Mouse (Mus musculus) hindbrain, embryonic 13.5 days (tissue): ENCODE measurements around the gene Rbl2. TPM values are rescaled to one million over a fixed set of nuclear protein-coding genes. Genes with fewer than 3 reads are reported as not detected.

Experiments used
- ATAC-seq: fragments of 200-750 bp; cut with Nextera tagmentation; 2 replicates; pipeline ENCODE4 v1.8.0; 2017; ENCODE audit warnings: moderate TSS enrichment; ENCODE audit not compliant: low FRiP score
- H3K27ac ChIP-seq: fragments of 300-500 bp; sonication (generic); 2 replicates; pipeline ENCODE4 v1.5.1; 2015; ENCODE audit warnings: inconsistent platforms, mild to moderate bottlenecking, moderate library complexity
- H3K27me3 ChIP-seq: fragments of 300-500 bp; sonication (generic); 2 replicates; pipeline ENCODE4 v1.6.1; 2015; ENCODE audit warnings: mild to moderate bottlenecking, inconsistent platforms
- H3K36me3 ChIP-seq: fragments of 300-500 bp; sonication (generic); 2 replicates; pipeline ENCODE4 v1.6.1; 2015; ENCODE audit warnings: mild to moderate bottlenecking, inconsistent platforms
- H3K4me1 ChIP-seq: fragments of 300-500 bp; sonication (generic); replicated peaks from 2 replicates; pipeline ENCODE4 v1.6.1; 2015; ENCODE audit warnings: inconsistent platforms
- H3K4me2 ChIP-seq: fragments of 300-500 bp; sonication (generic); 2 replicates; pipeline ENCODE4 v1.6.1; 2015; ENCODE audit warnings: inconsistent platforms, mild to moderate bottlenecking, moderate library complexity
- H3K4me3 ChIP-seq: fragments of 300-500 bp; sonication (generic); 2 replicates; pipeline ENCODE4 v1.5.1; 2015; ENCODE audit warnings: mild to moderate bottlenecking, inconsistent platforms
- H3K9ac ChIP-seq: fragments of 300-500 bp; sonication (generic); 2 replicates; pipeline ENCODE4 v1.6.1; 2015; ENCODE audit warnings: mild to moderate bottlenecking, inconsistent platforms
- H3K9me3 ChIP-seq: fragments of 300-500 bp; sonication (generic); 2 replicates; pipeline ENCODE4 v1.6.1; 2016; ENCODE audit warnings: inconsistent platforms
- WGBS: fragments of 180-500 bp; shearing (Covaris S2); methylation state at CpG from one replicate; pipeline ENCODE4 v1.1.7; 2015; 5-methylcytosine and 5-hydroxymethylcytosine counted together
- polyA plus RNA-seq: library from polyadenylated mRNA; unstranded; fragments of >200 nt; fragmentation: Nextera tagmentation; extraction: Ambion mirVana; gene quantifications from 2 replicates; pipeline ENCODE4 v1.2.1, GENCODE M21; 2015

Gene Rbl2
- polyA plus RNA-seq = 19.4 and 20.1 TPM in 2 replicates

DNA sequence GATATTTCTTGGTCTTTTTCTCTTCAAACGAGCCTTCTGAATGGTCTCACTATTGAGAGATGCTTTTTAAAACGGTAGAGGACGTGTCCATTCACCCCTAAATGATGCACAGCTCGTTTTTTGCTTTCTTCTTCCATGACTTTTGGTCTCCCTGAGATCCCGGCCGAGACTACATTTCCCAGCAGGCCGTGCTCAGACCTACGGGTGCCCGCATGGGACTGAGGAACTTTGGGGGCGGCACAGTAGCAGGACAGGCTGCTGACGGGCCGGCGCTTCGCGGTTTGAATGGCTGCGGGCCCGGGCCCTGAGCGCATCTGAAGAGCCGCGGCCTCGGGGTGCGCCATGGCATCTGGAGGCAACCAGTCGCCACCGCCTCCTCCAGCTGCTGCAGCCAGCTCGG, at the start of gene Rbl2:
TSS of gene Rbl2 (plus strand) at position 224 of the 400 bp plus-strand sequence.
- Histone ChIP-seq H3K4me3 (peak within 1 kb of the TSS; percentile 83), H3K4me2 (peak within 1 kb of the TSS; percentile 65), H3K9ac (peak within 1 kb of the TSS; percentile 88), H3K9me3 (no peaks in the 10 kb centered on the region), H3K36me3 (no peaks in the 10 kb centered on the region), H3K4me1 (peaks cover 22% of the 10 kb centered on the region), H3K27me3 (no peaks in the 10 kb centered on the region), H3K27ac (peak within 1 kb of the TSS; percentile 91)
- peak; percentile 98 for ATAC-seq
- 0% methylated on average over 25 of the region's 25 CpGs for WGBS

DNA sequence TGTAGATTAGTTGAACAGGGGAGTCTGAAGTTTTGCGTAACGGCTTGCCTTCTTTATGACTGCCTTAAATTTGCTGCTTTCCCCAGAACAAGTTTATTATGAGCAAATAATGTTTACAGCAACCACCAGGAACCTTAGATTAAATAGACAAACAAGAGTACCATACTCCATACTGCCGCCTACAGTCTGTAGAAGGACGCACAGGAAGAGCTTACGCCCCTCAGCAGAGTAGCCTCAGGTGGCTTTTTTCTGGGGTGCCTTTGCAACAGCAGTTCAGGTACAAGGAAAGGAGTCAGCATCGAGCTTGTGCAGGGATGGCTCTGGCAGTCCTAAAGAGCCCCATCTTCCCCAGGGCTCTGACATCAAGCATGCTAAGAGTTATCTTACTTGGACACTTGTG, 35.4 kb upstream of the Rbl2 start:
- Histone ChIP-seq H3K9ac (no peak overlapping the region), H3K36me3 (peaks cover 85% of the 10 kb centered on the region), H3K4me1 (no peaks in the 10 kb centered on the region), H3K27me3 (no peaks in the 10 kb centered on the region), H3K4me3 (no peak overlapping the region), H3K9me3 (no peaks in the 10 kb centered on the region), H3K4me2 (no peak overlapping the region), H3K27ac (no peak overlapping the region)
- ATAC-seq = no peak
- WGBS = 92% methylated on average over 6 of the region's 6 CpGs

DNA sequence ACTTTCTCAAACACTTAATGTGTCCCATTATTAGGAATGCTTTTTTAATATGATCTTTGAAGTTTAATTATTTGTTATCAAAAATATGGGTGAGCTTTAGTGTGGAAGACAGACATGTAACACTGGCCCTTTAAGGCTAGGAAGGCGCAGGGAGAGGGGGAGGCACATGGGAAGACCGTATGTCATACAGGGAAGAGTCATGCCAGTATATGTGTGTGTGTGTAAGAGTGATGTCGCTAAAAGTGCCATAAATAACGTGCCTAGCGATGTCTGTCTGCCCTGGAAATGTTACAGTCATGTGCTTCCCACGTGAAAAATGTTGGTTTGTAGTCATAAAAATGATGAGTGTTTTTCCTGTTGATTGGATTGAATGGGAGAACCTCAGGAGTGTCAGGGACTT, 33.0 kb upstream of the Rbl2 start:
- no peaks in the 10 kb centered on the region for H3K4me1 ChIP-seq
- no peak overlapping the region for H3K4me2 ChIP-seq
- H3K27ac ChIP-seq = no peak overlapping the region
- no peak overlapping the region for H3K4me3 ChIP-seq
- 85% methylated on average over 6 of the region's 6 CpGs for WGBS
- no peaks in the 10 kb centered on the region for H3K27me3 ChIP-seq
- H3K9ac ChIP-seq = no peak overlapping the region
- peaks cover 88% of the 10 kb centered on the region for H3K36me3 ChIP-seq
- H3K9me3 ChIP-seq = no peaks in the 10 kb centered on the region
- ATAC-seq = no peak

DNA sequence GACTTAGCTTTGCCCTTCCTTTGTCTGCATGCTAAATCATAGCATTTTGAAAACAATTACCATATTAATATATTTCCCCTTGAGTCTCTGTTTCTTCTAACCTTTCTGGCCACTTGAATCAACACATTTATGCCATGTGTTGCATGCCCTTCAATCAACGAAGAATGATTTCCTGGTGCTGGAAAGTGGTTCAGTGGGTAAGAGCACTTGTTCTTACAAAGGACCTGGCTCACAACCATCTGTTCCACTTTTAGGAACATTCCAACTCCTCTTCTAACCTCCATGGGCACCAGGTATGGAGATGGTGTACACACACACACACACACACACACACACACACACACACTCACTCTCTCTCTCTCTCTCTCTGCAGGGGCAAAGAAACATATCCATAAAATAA, 31.2 kb upstream of the Rbl2 start:
- H3K4me2 ChIP-seq = no peak overlapping the region
- WGBS = 97% methylated on average over 1 of the region's 1 CpGs
- no peak overlapping the region for H3K4me3 ChIP-seq
- H3K27me3 ChIP-seq = no peaks in the 10 kb centered on the region
- H3K4me1 ChIP-seq = no peaks in the 10 kb centered on the region
- no peak for ATAC-seq
- no peak overlapping the region for H3K27ac ChIP-seq
- no peaks in the 10 kb centered on the region for H3K9me3 ChIP-seq
- peaks cover 93% of the 10 kb centered on the region for H3K36me3 ChIP-seq
- H3K9ac ChIP-seq = no peak overlapping the region

DNA sequence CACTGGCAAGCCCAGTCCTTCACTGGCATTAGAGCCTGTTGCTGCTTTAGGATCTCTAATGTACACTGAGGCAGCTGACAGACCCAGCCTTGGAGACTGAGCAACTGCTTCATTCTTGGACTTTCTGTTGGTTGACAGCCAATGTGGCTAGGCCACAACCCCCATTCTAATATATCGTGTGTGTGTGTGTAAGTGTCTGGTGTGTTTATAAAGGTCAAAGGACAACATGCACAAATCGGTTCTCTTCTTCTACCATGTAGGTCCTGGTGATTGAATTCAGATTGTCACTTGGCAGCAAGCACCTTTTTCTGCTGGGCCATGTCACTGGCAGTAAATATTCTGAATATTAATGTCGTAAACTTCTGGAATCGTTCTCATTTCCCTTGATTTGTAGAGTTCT, 23.5 kb upstream of the Rbl2 start:
- Histone ChIP-seq H3K4me3 (no peak overlapping the region), H3K27ac (no peak overlapping the region), H3K27me3 (no peaks in the 10 kb centered on the region), H3K4me2 (no peak overlapping the region), H3K36me3 (peaks cover 74% of the 10 kb centered on the region), H3K4me1 (no peaks in the 10 kb centered on the region; the same call in 1 of the 2 replicates), H3K9me3 (no peaks in the 10 kb centered on the region), H3K9ac (no peak overlapping the region)
- ATAC-seq = no peak
- 95% methylated on average over 4 of the region's 4 CpGs for WGBS

DNA sequence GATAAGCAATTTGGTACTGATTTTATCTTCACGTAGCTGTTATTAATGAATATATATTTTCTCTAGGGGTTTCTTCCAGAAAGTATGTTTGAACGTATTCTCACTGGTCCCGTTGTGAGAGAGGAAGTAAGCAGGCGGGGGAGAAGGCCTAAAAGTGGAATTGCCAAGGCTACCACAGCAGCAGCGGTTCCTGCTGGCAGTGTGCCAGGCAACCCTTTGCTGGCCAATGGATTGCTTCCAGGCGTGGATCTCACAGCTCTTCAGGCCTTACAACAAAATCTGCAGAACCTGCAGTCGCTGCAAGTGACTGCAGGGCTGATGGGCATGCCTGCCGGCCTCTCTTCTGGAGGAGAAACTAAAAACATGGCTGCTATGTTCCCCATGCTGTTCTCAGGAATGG, 18.8 kb upstream of the Rbl2 start:
- H3K27ac ChIP-seq = no peak overlapping the region; the same call in 1 of the 2 replicates
- no peak for ATAC-seq
- peaks cover 62% of the 10 kb centered on the region for H3K36me3 ChIP-seq
- H3K4me2 ChIP-seq = no peak overlapping the region
- no peaks in the 10 kb centered on the region; the same call in 1 of the 2 replicates for H3K4me1 ChIP-seq
- H3K9me3 ChIP-seq = no peaks in the 10 kb centered on the region
- no peaks in the 10 kb centered on the region for H3K27me3 ChIP-seq
- no peak overlapping the region for H3K9ac ChIP-seq
- WGBS = 48% methylated on average over 8 of the region's 8 CpGs
- H3K4me3 ChIP-seq = no peak overlapping the region

DNA sequence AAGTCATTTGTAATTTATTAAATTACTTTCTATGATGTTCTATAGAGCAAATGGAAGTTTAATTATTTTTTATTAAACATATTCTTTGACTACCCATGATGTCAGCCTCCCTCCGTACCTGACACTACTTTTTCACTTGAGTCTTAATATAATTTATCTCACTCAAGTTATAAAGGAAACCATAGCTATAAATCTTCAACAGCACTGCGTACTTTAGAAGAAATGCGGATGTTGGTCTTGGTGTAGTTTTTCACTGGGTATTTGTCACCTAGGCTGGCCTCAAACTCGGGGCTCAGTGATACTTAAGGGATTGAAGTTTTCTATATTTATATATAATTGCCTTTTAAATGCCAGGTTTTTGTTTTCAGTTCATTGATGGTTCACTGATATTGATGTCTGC, 15.4 kb upstream of the Rbl2 start:
- Histone ChIP-seq H3K9ac (no peak overlapping the region), H3K4me1 (no peaks in the 10 kb centered on the region; the same call in 1 of the 2 replicates), H3K9me3 (no peaks in the 10 kb centered on the region), H3K27ac (no peak overlapping the region), H3K4me2 (no peak overlapping the region), H3K4me3 (no peak overlapping the region), H3K36me3 (peaks cover 52% of the 10 kb centered on the region), H3K27me3 (no peaks in the 10 kb centered on the region)
- ATAC-seq = no peak
- 98% methylated on average over 4 of the region's 4 CpGs for WGBS

DNA sequence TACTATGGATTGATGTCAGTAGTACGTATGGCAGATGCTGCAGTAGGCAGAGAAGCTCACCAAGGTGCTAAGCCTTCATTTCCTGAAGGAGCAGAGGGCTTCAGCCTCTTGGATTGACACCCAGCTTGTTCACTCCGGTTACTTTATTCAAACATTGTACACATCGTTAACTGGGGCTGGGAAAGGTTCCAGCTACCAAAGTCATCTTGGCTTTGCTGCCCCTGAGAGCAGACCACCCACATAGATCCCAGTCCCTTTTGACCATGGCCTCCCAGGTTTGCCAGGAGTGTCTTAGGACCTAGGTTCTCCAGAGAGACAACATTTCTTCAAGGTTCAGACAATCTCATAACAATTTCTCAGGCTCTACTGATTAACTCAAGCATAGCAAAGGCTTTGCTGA, 13.0 kb upstream of the Rbl2 start:
- Histone ChIP-seq H3K27me3 (no peaks in the 10 kb centered on the region), H3K4me1 (no peaks in the 10 kb centered on the region), H3K4me2 (no peak overlapping the region), H3K4me3 (no peak overlapping the region), H3K36me3 (peaks cover 36% of the 10 kb centered on the region), H3K27ac (no peak overlapping the region), H3K9ac (no peak overlapping the region), H3K9me3 (no peaks in the 10 kb centered on the region)
- 53% methylated on average over 3 of the region's 3 CpGs for WGBS
- ATAC-seq = no peak

DNA sequence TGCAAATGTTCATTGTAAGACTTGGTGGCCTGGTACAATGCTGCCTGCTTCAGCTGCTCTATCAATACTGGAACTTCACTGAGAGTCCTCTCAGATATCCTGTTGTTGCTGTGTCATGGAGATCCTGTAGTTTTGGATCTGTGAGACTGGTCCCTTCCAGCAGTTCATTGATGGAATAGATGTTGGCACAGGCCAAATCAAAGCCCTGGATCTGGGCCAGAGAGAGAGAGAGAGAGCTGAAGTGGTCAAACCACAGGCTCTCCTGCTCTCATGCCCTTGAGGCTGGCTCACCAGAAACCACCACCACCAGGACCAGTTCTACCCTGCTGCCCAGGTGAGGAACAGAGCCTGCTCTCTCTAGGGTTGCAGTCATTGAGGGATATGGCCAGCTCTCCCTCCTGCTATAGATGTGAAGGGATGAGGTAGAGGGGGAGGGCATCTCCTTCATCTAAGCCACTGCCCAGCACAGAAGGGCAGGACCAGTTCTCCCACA, 10.7 kb upstream of the Rbl2 start:
- Histone ChIP-seq H3K4me1 (no peaks in the 10 kb centered on the region), H3K27ac (no peak overlapping the region), H3K36me3 (peaks cover 24% of the 10 kb centered on the region), H3K4me3 (no peak overlapping the region), H3K27me3 (no peaks in the 10 kb centered on the region), H3K9me3 (no peaks in the 10 kb centered on the region), H3K9ac (no peak overlapping the region), H3K4me2 (no peak overlapping the region)
- 0 out of 2 replicates have a peak, but pooled peaks have one; percentile 28 for ATAC-seq

DNA sequence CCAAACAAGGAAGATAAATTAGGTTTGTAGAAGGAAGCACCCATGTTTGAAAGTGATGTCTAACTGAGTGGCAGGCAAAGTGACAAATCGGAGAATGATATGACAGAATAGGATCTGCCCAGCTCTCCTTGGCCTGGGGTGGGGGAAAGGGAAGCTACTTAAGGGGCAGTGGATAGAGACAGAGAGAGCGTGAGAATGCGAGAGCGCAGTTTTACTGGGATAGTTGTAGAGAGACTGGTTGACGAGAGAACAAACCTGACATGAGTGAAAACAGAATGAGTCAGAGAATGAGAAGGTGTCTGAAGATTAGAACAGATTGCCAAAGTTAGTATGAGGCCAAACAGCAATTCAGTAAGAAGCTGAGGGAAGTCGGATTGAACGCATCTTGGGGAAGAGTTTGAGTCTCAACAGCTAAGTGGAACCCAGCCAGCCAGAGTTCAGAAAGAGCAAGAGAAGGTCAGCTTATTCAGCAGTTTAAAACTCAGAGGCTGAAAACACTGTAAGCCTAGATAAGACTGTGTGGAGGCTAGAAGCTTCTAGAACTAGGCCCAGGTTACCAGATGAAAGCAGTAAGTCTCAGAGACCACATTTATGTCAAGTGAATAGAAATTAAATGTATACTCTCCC, 9.9 kb upstream of the Rbl2 start:
- Histone ChIP-seq H3K4me1 (no peaks in the 10 kb centered on the region), H3K4me3 (no peak overlapping the region), H3K27me3 (no peaks in the 10 kb centered on the region), H3K36me3 (peaks cover 20% of the 10 kb centered on the region), H3K9ac (no peak overlapping the region), H3K4me2 (no peak overlapping the region), H3K9me3 (no peaks in the 10 kb centered on the region), H3K27ac (no peak overlapping the region)
- ATAC-seq = no peak
- 88% methylated on average over 7 of the region's 7 CpGs for WGBS

DNA sequence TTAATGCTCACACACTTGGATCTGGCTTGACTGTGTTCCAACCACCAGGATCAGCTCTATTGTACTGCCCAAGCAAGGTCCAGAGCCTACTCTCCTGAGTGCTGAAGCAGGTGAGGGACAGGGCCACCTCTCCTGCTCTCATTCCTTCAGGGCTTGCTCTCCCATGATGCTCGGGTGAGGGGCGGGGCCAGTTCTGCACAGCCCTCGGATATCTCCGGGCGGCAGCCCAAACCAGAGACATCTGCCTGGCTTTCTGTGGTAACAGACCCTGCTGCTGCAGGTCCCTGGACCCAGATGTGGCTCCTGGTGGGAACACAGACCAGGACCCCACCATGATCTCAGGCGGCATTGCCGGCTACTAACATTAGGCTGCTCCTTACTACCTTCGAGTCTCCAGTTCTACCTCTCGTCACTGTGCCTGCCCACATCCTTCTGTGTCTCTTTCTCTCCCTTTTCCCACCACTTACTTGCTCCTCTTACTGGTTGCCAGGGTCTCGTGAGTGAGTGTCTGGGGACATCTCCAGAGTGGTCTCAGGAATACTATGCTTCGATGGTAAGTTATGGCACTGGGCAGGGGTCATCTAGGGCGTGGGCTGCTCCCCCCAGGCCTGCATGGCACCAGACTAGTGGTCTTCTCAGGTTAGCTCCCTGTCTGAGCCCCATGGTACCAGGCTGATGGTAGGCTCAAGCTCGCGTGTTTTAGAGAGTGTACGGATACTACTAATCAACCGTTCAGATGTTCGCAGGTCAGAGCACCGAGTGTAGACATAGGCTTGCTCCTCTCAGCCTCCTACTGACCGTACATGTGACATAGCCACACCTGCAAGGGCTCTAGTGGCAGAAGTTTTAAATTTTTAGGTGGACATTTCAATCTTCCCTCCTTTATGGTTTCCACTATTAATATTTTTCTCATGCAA, 9.0 kb upstream of the Rbl2 start:
- Histone ChIP-seq H3K4me3 (no peak overlapping the region), H3K36me3 (peaks cover 13% of the 10 kb centered on the region), H3K27me3 (no peaks in the 10 kb centered on the region), H3K9me3 (no peaks in the 10 kb centered on the region), H3K4me2 (no peak overlapping the region), H3K4me1 (no peaks in the 10 kb centered on the region), H3K9ac (no peak overlapping the region), H3K27ac (no peak overlapping the region)
- WGBS = 82% methylated on average over 19 of the region's 19 CpGs
- no peak for ATAC-seq

DNA sequence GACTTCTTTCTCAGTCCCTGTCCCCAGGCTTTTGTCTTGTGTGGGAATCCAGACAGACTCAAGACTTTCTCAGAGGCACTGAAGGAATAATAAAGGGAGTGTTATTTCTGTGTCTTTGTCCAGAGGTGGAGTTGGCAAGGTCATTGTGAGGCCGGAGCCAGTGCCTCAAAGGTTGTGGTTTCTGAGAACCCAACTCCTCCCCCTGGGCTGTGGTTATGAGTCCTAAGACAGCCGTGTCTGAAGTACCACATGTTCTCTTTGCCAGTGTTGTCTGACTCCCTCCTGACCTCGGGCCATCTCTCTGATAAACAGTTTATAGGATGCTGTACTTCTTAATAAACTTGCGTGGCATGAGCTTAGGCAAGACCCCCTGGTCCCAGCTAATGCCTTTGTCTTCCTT, 4.7 kb upstream of the Rbl2 start:
- no peak overlapping the region for H3K4me3 ChIP-seq
- 72% methylated on average over 4 of the region's 4 CpGs for WGBS
- H3K27me3 ChIP-seq = no peaks in the 10 kb centered on the region
- H3K4me2 ChIP-seq = no peak overlapping the region
- no peak overlapping the region for H3K9ac ChIP-seq
- no peak for ATAC-seq
- H3K9me3 ChIP-seq = no peaks in the 10 kb centered on the region
- H3K4me1 ChIP-seq = peaks cover 6% of the 10 kb centered on the region; the same call in 1 of the 2 replicates
- H3K36me3 ChIP-seq = no peaks in the 10 kb centered on the region
- no peak overlapping the region for H3K27ac ChIP-seq
